Mouse (Mus musculus) megakaryocyte, embryonic 14.5 days (primary cell): Measurements from ENCODE around the gene Ylpm1.

ENCODE experiments used
- FLI1 ChIP-seq: IDR thresholded peaks from 2 replicates; pipeline ENCODE4 v1.6.1; 2012; ENCODE audit warnings: low read length, inconsistent platforms, mixed read lengths
- GATA1 ChIP-seq: IDR thresholded peaks from 3 replicates; pipeline ENCODE4 v1.6.1; 2012; ENCODE audit warnings: mixed read lengths, low read length, inconsistent platforms, borderline replicate concordance

- TF ChIP-seq FLI1 (no peak), GATA1 (no peak)
Observed at GRCm38 (mm10) chr12:85084941-85085340, 88.8 kb downstream of the Ylpm1 start.
